Mouse (Mus musculus) ES-E14 (cell line): Measurements from ENCODE around the gene Plxna1. TPM values are rescaled to one million over a fixed set of nuclear protein-coding genes. Genes with fewer than 3 reads are reported as not detected.

Experiments
- DNase-seq: peaks from one replicate; pipeline ENCODE4 v3.0.0-alpha.2; 2013; ENCODE audit warnings: low read depth, low spot score
- H3K27ac ChIP-seq: 2 replicates; pipeline ENCODE4 v1.5.1; 2012; ENCODE audit warnings: low read depth, mild to moderate bottlenecking, low read length, moderate library complexity, mixed read lengths; ENCODE audit not compliant: poor library complexity, insufficient read depth, severe bottlenecking
- H3K36me3 ChIP-seq: 2 replicates; pipeline ENCODE4 v1.6.1; 2012; ENCODE audit warnings: mild to moderate bottlenecking, low read length, moderate library complexity, mixed read lengths; ENCODE audit not compliant: control insufficient read depth, poor library complexity, insufficient read depth, severe bottlenecking
- H3K4me1 ChIP-seq, 2 experiments: fragments of 150-350 bp in 1 of 2; sonication (generic) in 1 of 2; 2 replicates each; pipeline ENCODE4 v1.6.1; 2012; ENCODE audit warnings: low read length in 2 of 2, mild to moderate bottlenecking in 1 of 2, mixed read lengths in 1 of 2; ENCODE audit not compliant: control insufficient read depth in 2 of 2, insufficient read depth in 2 of 2, poor library complexity in 1 of 2
- H3K4me3 ChIP-seq, 2 experiments: fragments of 150-350 bp in 1 of 2; sonication (generic) in 1 of 2; 2 replicates each; pipeline ENCODE4 v1.5.1; 2012; ENCODE audit warnings: low read length in 2 of 2, low read depth in 1 of 2, mild to moderate bottlenecking in 1 of 2, mixed read lengths in 1 of 2; ENCODE audit not compliant: insufficient read depth in 1 of 2, poor library complexity in 1 of 2, severe bottlenecking in 1 of 2
- H3K9ac ChIP-seq: 2 replicates; pipeline ENCODE4 v1.6.1; 2012; ENCODE audit warnings: low read depth, mild to moderate bottlenecking, low read length, mixed read lengths; ENCODE audit not compliant: poor library complexity, insufficient read depth, severe bottlenecking
- H3K9me3 ChIP-seq: fragments of 150-350 bp; sonication (generic); 2 replicates; pipeline ENCODE4 v1.6.1; 2012; ENCODE audit warnings: low read depth, mild to moderate bottlenecking, low read length; ENCODE audit not compliant: control insufficient read depth, insufficient read depth
- CHD2 ChIP-seq: IDR thresholded peaks from 2 replicates; pipeline ENCODE4 v1.6.1; 2014; ENCODE audit warnings: mild to moderate bottlenecking, low read depth, low read length, inconsistent platforms
- HCFC1 ChIP-seq: IDR thresholded peaks from 2 replicates; pipeline ENCODE4 v1.6.1; 2012; ENCODE audit warnings: low read length, inconsistent platforms, borderline replicate concordance; ENCODE audit not compliant: insufficient read depth
- MAFK ChIP-seq: IDR thresholded peaks from 2 replicates; pipeline ENCODE4 v1.6.1; 2014; ENCODE audit warnings: mild to moderate bottlenecking, low read depth, low read length, inconsistent platforms; ENCODE audit not compliant: insufficient read depth
- ZC3H11A ChIP-seq: IDR thresholded peaks from 2 replicates; pipeline ENCODE4 v1.6.1; 2012; ENCODE audit warnings: low read depth, mild to moderate bottlenecking, inconsistent platforms, low read length, borderline replicate concordance
- ZNF384 ChIP-seq: IDR thresholded peaks from 2 replicates; pipeline ENCODE4 v1.6.1; 2012; ENCODE audit warnings: low read depth, low read length, inconsistent platforms
- in situ Hi-C, 2 experiments: fragments of 600-800 bp; cut with MboI; formaldehyde crosslinking; loops; one replicate each; pipeline ENCODE4 v1.15.1; 2025; ENCODE audit warnings: low sequenced_read_pairs in 2 of 2, inconsistent platforms in 1 of 2; ENCODE audit not compliant: unreplicated experiment in 2 of 2
- total RNA-seq: library from RNA; depleted of rRNA; stranded (reverse); fragments of 300-350 nt; gene quantifications from 2 replicates; pipeline ENCODE4 v1.2.3, GENCODE M21; 2012

Plxna1 gene
- total RNA-seq, 1 experiment = 94.0 TPM

- in situ Hi-C loops = no loop called here
- no peak for TF ChIP-seq MAFK
- no peak for TF ChIP-seq HCFC1
- no peak for TF ChIP-seq CHD2
- TF ChIP-seq ZC3H11A = no peak
- no peak for TF ChIP-seq ZNF384
- Histone ChIP-seq H3K4me3 (no peak overlapping the region), H3K27ac (no peak overlapping the region), H3K9me3 (no peaks in the 10 kb centered on the region), H3K36me3 (peaks cover 73% of the 10 kb centered on the region), H3K4me1 (peaks cover 0 to 12% of the 10 kb centered on the region in 2 experiments; a peak in 1 of 4 replicates), H3K9ac (no peak overlapping the region)
- DNase-seq = no peak
These were observed 34.5 kb downstream of the Plxna1 start for GRCm38 (mm10) chr6:89327746-89328491.

- peaks cover 0 to 12% of the 10 kb centered on the region in 2 experiments; a peak in 1 of 4 replicates for H3K4me1 ChIP-seq
- in situ Hi-C loops = no loop called here
- peaks cover 73% of the 10 kb centered on the region for H3K36me3 ChIP-seq
These were observed 37.6 kb downstream of the Plxna1 start for GRCm38 (mm10) chr6:89324842-89325241.

GRCm38 (mm10) chr6:89315263-89315662, 47.2 kb downstream of the Plxna1 start:
- H3K27ac ChIP-seq = no peak overlapping the region
- H3K9me3 ChIP-seq = no peaks in the 10 kb centered on the region
- peaks cover 0 to 2% of the 10 kb centered on the region in 2 experiments; a peak in 1 of 4 replicates for H3K4me1 ChIP-seq
- H3K36me3 ChIP-seq = peaks cover 22% of the 10 kb centered on the region
- H3K4me3 ChIP-seq = no peak overlapping the region
- DNase-seq = no peak
- H3K9ac ChIP-seq = no peak overlapping the region
- in situ Hi-C loops = no loop called here
- TF ChIP-seq ZNF384 (no peak), MAFK (no peak), ZC3H11A (no peak), HCFC1 (no peak)

More at GRCm38 (mm10) chr6:89324842-89325241, 37.6 kb downstream of the Plxna1 start:
- DNase-seq = no peak
- no peaks in the 10 kb centered on the region for H3K9me3 ChIP-seq
- no peak overlapping the region for H3K9ac ChIP-seq
- TF ChIP-seq ZC3H11A (no peak), ZNF384 (no peak), CHD2 (no peak), MAFK (no peak), HCFC1 (no peak)
- H3K4me3 ChIP-seq = no peak overlapping the region
- H3K27ac ChIP-seq = no peak overlapping the region

GRCm38 (mm10) chr6:89311518-89311917, 50.9 kb downstream of the Plxna1 start:
- Histone ChIP-seq H3K4me3 (no peak overlapping the region), H3K4me1 (peaks cover 0 to 7% of the 10 kb centered on the region in 2 experiments; a peak in 1 of 4 replicates), H3K9ac (no peak overlapping the region), H3K36me3 (no peaks in the 10 kb centered on the region), H3K27ac (no peak overlapping the region), H3K9me3 (no peaks in the 10 kb centered on the region)
- DNase-seq = no peak
- TF ChIP-seq MAFK (no peak), ZC3H11A (no peak), CHD2 (no peak), HCFC1 (no peak), ZNF384 (no peak)
- in situ Hi-C loops = no loop called here

- H3K27ac ChIP-seq = no peak overlapping the region
- no peaks in the 10 kb centered on the region for H3K36me3 ChIP-seq
- in situ Hi-C loops = no loop called here
- no peaks in the 10 kb centered on the region for H3K9me3 ChIP-seq
- TF ChIP-seq HCFC1 = no peak
- no peak for TF ChIP-seq ZNF384
- no peak for TF ChIP-seq MAFK
- no peak for TF ChIP-seq ZC3H11A
- no peak for TF ChIP-seq CHD2
- H3K4me1 ChIP-seq = peaks cover 0 to 4% of the 10 kb centered on the region in 2 experiments; a peak in 1 of 4 replicates
- DNase-seq = no peak
- no peak overlapping the region for H3K4me3 ChIP-seq
- H3K9ac ChIP-seq = no peak overlapping the region
These were observed 52.2 kb downstream of the Plxna1 start for GRCm38 (mm10) chr6:89310236-89310635.
